Mouse (Mus musculus) lung, adult 2 months (tissue): ENCODE measurements around the gene Sstr3.

Experiments
- CTCF ChIP-seq: fragments of 200-500 bp; IDR thresholded peaks from 2 replicates; pipeline ENCODE4 v1.5.1; 2011; ENCODE audit warnings: mild to moderate bottlenecking, low read length, control low read depth; ENCODE audit not compliant: insufficient read depth
- POLR2A ChIP-seq: fragments of 200-500 bp; IDR thresholded peaks from 2 replicates; pipeline ENCODE4 v1.6.1; 2011; ENCODE audit warnings: low read depth, mild to moderate bottlenecking, control low read depth, low read length, borderline replicate concordance; ENCODE audit errors: extremely low read depth

- TF ChIP-seq CTCF: no peak
- TF ChIP-seq POLR2A: no peak
Observed at GRCm38 (mm10) chr15:78554545-78555313, 10.2 kb upstream of the Sstr3 start.
